Mouse (Mus musculus): ENCODE measurements around the gene Cyfip2.

DNA sequence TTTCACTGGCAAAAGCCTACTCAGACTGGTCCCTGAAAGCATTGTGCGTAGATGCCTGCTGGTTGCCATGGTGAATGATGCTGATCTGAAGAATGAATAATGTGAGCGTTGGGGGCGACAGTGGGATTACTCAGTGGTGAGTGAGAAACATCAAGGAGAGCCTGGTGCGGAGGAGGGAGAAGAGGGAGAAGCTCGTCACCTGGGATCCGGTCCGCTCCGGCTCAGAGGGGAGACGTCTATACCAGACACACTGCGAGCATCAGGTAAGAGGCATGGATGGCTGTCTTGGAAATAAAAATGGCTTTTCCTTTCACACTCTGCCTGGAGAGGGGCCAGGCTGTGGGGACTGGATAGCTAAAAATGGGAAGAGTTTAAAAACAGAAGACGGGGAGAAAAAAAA is 77.3 kb downstream of the Cyfip2 start, which contains the start of gene Fndc9:
- TF ChIP-seq CTCF (IDR thresholded peaks at IDR 0.05; ENCODE audit: low read depth, low read length): no peak
- TF ChIP-seq POLR2A (IDR thresholded peaks at IDR 0.05; ENCODE audit: insufficient read depth, low read length): no peak
- no peak for TF ChIP-seq EP300 (IDR thresholded peaks at IDR 0.05; ENCODE audit: insufficient read depth, low read depth, low read length)
